Mouse (Mus musculus): ENCODE data around the gene Rbbp8nl. TPM values are rescaled to one million over a fixed set of nuclear protein-coding genes. Genes with fewer than 3 reads are reported as not detected.

Rbbp8nl gene
- polyA plus RNA-seq, 1 experiment = 1.5 TPM

GRCm38 (mm10) chr2:180291566-180291965 lies 1.9 kb upstream of the Rbbp8nl start:
- no peak for DNase-seq (ENCODE audit: low read depth, low spot score)
- WGBS = 43% methylated on average over 5 of the region's 5 CpGs

GRCm38 (mm10) chr2:180290503-180290902 lies 824 bp upstream of the Rbbp8nl start:
- 69% methylated on average over 6 of the region's 6 CpGs for WGBS
- no peak for DNase-seq (ENCODE audit: low read depth, low spot score)

DNA sequence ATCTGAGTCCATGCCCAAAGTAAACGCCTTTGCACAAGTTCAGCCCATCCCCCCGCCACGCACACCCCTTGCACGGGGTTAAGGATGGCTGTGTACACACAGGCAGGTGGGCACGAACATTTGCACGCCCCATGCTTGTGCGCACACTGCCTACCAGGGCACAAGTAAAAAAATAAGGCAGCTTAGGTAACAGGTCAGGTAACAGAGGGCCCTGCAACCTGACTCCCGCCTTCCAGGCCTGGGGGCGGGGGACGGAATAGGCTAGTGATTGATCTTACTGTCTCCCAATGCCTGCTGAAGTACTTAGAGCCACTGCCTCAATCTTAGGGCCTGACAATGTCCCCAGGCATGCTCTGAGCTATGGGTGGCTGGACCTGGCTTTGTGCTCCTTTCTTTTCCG lies 713 bp downstream of the Rbbp8nl start:
- WGBS = 38% methylated on average over 11 of the region's 11 CpGs
- no peak for DNase-seq (ENCODE audit: low read depth, low spot score)

- 84% methylated on average over 8 of the region's 8 CpGs for WGBS
- no peak for DNase-seq (ENCODE audit: low read depth, low spot score)
Measured at GRCm38 (mm10) chr2:180279321-180279720, 10.4 kb downstream of the Rbbp8nl start.

GRCm38 (mm10) chr2:180277773-180278320 lies 11.8 kb downstream of the Rbbp8nl start:
- DNase-seq (ENCODE audit: low read depth, low spot score) = no peak
- whole genome bisulfite sequencing = 34% methylated on average over 8 of the region's 8 CpGs

GRCm38 (mm10) chr2:180276851-180277259 lies 12.8 kb downstream of the Rbbp8nl start:
- peak; percentile 73 for DNase-seq (ENCODE audit: low read depth, low spot score)
- WGBS = 23% methylated on average over 8 of the region's 8 CpGs

- WGBS = 14% methylated on average over 4 of the region's 4 CpGs
- no peak for DNase-seq (ENCODE audit: low read depth, low spot score)
Measured at GRCm38 (mm10) chr2:180276385-180276784, 13.3 kb downstream of the Rbbp8nl start.

- DNase-seq (ENCODE audit: low read depth, low spot score) = peak; percentile 95
- WGBS = under 1% methylated on average over 8 of the region's 8 CpGs
Measured at GRCm38 (mm10) chr2:180275836-180276235, 13.8 kb downstream of the Rbbp8nl start.

DNA sequence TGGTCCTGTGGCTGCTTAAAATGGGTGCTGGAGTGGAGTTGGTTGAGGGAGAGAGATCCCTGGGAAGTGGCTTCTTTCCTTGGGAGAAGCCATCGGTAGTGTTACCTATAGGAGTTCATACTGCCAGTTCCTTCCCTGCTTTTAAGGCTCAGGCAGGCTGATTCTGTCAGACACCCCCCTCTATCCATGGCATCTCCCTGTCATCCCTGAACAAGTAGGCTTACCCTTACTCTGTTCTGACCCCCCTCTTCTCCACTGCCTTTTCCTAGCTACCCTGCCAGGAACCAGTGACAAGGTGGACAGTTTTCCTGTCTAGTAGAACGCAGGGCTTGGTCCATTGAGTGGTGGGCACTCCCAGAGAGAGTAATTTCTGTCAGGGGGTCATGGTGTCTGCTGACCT lies 15.2 kb downstream of the Rbbp8nl start:
- 90% methylated on average over 2 of the region's 2 CpGs for WGBS
- no peak for DNase-seq (ENCODE audit: low read depth, low spot score)

- WGBS = 2% methylated on average over 68 of the region's 68 CpGs
- peak; percentile 87 for DNase-seq (ENCODE audit: low read depth, low spot score)
Measured at GRCm38 (mm10) chr2:180273394-180274244, 16.1 kb downstream of the Rbbp8nl start, which contains the start of gene Cables2. TSS of gene Cables2 (minus strand) at chr2:180273496.

- DNase-seq (ENCODE audit: low read depth, low spot score) = no peak
- under 1% methylated on average over 37 of the region's 37 CpGs for WGBS
Measured at GRCm38 (mm10) chr2:180272884-180273321, 16.8 kb downstream of the Rbbp8nl start.

GRCm38 (mm10) chr2:180271804-180272395 lies 17.8 kb downstream of the Rbbp8nl start:
- no peak for DNase-seq (ENCODE audit: low read depth, low spot score)
- WGBS = 59% methylated on average over 5 of the region's 5 CpGs

GRCm38 (mm10) chr2:180270537-180271255 lies 19.0 kb downstream of the Rbbp8nl start:
- no peak for DNase-seq (ENCODE audit: low read depth, low spot score)
- 49% methylated on average over 7 of the region's 7 CpGs for WGBS

DNA sequence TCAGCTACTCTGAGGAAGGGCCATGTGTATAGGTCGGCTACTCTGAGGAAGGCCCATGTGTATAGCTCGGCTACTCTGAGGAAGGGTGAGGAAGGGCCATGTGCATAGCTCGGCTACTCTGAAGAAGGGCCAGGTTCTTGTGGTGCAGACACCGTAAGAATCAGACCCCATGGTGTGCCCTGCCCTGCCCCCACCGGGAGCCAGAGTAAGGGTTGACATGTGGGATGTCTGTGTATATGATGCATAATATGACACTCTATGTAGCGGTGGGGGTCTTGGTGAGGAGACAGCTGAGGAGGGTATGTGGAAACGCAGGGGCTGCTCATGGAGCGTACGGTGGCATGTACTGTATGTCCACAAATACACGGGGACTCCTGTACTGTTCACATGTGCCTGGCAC lies 20.4 kb downstream of the Rbbp8nl start:
- 95% methylated on average over 10 of the region's 10 CpGs for WGBS
- no peak for DNase-seq (ENCODE audit: low read depth, low spot score)

GRCm38 (mm10) chr2:180267955-180268354 lies 21.7 kb downstream of the Rbbp8nl start:
- no peak for DNase-seq (ENCODE audit: low read depth, low spot score)
- WGBS = 60% methylated on average over 2 of the region's 2 CpGs

DNA sequence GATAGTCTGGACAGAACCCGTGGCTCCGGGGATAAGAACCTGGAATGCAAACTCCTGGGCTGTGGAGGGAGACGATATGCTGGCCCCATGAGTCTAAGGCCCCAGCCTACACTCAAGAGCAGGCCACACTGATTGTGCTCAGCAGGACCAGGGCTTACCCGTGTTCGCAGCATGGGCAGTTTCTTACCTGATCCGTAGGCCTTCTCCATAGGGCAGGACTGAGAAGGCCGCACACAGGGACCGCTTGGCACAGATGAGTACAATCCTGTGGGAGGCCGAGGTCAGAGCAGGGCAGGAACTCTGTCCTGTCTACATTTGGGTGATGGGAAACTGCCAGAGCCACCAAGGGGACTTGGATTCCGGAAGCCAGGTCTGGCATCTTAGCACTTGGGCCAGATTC lies 26.8 kb downstream of the Rbbp8nl start:
- 85% methylated on average over 10 of the region's 10 CpGs for whole genome bisulfite sequencing
- DNase-seq (ENCODE audit: low read depth, low spot score) = no peak

DNA sequence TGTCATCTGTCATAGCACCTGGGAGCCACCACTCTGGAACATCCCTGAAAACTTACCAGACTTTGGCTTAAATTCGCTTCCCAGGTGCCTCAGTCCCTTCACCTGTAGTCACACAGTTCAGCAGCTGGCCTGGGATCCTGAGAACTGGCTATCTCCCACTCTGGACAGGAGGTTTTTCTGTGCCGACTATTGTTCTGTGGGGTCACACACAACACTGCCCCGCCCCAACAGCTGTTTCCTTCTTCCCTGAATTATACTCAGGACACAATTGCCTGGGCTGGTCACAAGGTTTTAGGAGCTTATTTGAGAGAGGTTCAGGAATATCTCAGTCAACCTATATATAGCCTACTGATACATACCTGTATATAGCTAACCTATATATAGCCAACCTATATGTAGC lies 27.2 kb downstream of the Rbbp8nl start:
- 49% methylated on average over 3 of the region's 3 CpGs for WGBS

DNA sequence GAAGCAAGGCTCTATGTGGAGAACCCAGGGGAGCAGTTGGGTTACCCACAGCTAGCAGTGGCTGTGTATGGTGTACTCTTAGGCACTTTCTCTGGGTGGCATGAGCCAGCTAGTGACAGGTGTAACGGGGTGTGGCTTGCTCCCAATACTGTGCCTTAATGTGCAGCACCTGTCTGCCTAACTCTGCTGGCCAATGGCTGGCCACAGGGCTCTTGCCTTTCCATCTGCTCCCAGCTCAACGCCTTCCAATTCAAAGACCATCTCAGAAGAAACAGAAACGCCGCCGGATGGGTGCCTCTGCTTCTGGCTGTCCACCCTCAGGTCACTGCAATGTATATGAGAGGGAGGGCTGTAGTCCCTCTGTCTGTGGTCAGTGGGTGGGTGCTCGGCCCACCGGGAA lies 27.8 kb downstream of the Rbbp8nl start:
- no peak for DNase-seq (ENCODE audit: low read depth, low spot score)
- WGBS = 62% methylated on average over 7 of the region's 7 CpGs

More for the DNA sequence above, 27.2 kb downstream of the Rbbp8nl start:
- DNase-seq (ENCODE audit: low read depth, low spot score) = no peak

DNA sequence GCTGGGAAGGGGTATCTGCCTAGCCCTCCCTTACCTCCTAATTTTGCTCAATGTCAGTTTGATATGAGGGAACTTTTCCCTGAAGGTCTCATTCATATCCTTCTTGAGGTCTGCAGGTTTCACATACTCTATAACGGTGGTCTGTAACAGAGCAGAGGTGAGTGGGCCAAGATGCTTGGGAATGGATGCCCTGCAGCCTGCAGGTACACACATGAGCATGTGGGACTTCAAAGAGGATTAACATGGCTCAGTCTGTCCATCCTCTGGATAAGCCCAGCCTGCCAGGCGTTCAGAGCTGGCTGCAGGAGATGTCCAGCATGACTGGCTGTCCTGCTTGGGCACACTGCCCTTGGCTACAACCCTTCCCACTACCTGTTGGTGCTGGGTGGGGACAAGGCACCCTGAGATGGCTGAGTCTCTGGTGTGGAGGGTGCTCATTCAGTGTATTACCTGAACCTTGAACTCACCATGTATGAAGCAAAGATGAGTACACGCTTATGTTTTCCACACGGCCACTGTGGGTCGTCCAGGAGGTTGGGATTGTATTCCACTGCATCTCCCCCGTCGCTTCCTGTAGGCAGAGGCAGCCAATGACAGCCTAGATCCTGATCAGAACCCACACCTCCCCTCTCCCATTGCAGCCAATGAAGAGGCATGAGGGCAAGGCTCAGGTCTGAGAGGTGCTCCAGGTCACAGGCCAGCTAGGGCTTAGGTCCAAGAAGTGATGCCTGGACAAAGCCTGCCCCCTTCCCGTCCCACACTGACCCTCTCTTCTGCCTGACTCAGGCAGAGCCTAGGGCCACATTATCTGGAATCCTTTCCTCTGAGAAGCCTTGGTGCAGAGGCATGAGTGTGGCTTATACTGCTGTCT lies 28.8 kb downstream of the Rbbp8nl start:
- WGBS = 61% methylated on average over 8 of the region's 8 CpGs
- no peak for DNase-seq (ENCODE audit: low read depth, low spot score)
